Mouse (Mus musculus): ENCODE results near the gene Evi2a. TPM values are rescaled to one million over a fixed set of nuclear protein-coding genes. Genes with fewer than 3 reads are reported as not detected.

Gene Evi2a
- polyA plus RNA-seq, 1 experiment from 2014 or later, result 2.9 TPM

- no peak for ATAC-seq (ENCODE audit: low FRiP score, low TSS enrichment)
- Histone ChIP-seq H3K4me2 (replicated peaks; ENCODE audit: low read depth, low read length) (no peak overlapping the region), H3K27me3 (ENCODE audit: control insufficient read depth, insufficient read depth, low read length) (no peaks in the 10 kb centered on the region), H3K27ac (ENCODE audit: low read depth, low read length) (no peak overlapping the region), H3K9ac (ENCODE audit: low read depth, low read length) (no peak overlapping the region), H3K4me1 (ENCODE audit: control insufficient read depth, insufficient read depth, low read length) (no peaks in the 10 kb centered on the region), H3K36me3 (ENCODE audit: control insufficient read depth, insufficient read depth, low read length) (peaks cover 12% of the 10 kb centered on the region), H3K4me3 (ENCODE audit: low read length) (no peak overlapping the region), H3K9me3 (ENCODE audit: control insufficient read depth, low read length) (no peaks in the 10 kb centered on the region)
Measured at GRCm38 (mm10) chr11:79484721-79485120, 45.7 kb downstream of the Evi2a start.

GRCm38 (mm10) chr11:79483876-79484528, 46.4 kb downstream of the Evi2a start:
- Histone ChIP-seq H3K36me3 (ENCODE audit: control insufficient read depth, insufficient read depth, low read length) (peaks cover 12% of the 10 kb centered on the region), H3K4me2 (replicated peaks; ENCODE audit: low read depth, low read length) (no peak overlapping the region), H3K9me3 (ENCODE audit: control insufficient read depth, low read length) (no peaks in the 10 kb centered on the region), H3K4me3 (ENCODE audit: low read length) (no peak overlapping the region), H3K4me1 (ENCODE audit: control insufficient read depth, insufficient read depth, low read length) (no peaks in the 10 kb centered on the region), H3K9ac (ENCODE audit: low read depth, low read length) (no peak overlapping the region), H3K27me3 (ENCODE audit: control insufficient read depth, insufficient read depth, low read length) (no peaks in the 10 kb centered on the region), H3K27ac (ENCODE audit: low read depth, low read length) (no peak overlapping the region)
- ATAC-seq (ENCODE audit: low FRiP score, low TSS enrichment), result no peak
- WGBS, result 70% methylated on average over 7 of the region's 7 CpGs

GRCm38 (mm10) chr11:79483392-79483791, 47.0 kb downstream of the Evi2a start:
- Histone ChIP-seq H3K9ac (ENCODE audit: low read depth, low read length) (no peak overlapping the region), H3K27me3 (ENCODE audit: control insufficient read depth, insufficient read depth, low read length) (no peaks in the 10 kb centered on the region), H3K4me1 (ENCODE audit: control insufficient read depth, insufficient read depth, low read length) (no peaks in the 10 kb centered on the region), H3K4me3 (ENCODE audit: low read length) (no peak overlapping the region), H3K36me3 (ENCODE audit: control insufficient read depth, insufficient read depth, low read length) (peaks cover 15% of the 10 kb centered on the region), H3K9me3 (ENCODE audit: control insufficient read depth, low read length) (no peaks in the 10 kb centered on the region), H3K4me2 (replicated peaks; ENCODE audit: low read depth, low read length) (no peak overlapping the region), H3K27ac (ENCODE audit: low read depth, low read length) (no peak overlapping the region)
- no peak for ATAC-seq (ENCODE audit: low FRiP score, low TSS enrichment)
- WGBS, result 94% methylated on average over 6 of the region's 6 CpGs

Other genes with a start within 250 kb of the Evi2a start
- gene Gm9964, start 233.7 kb downstream of the Evi2a start, polyA plus RNA-seq (2014; fragmentation: Nextera tagmentation; extraction: Ambion mirVana), result not detected in 2 replicates
- 14.5 and 14.8 TPM in 2 replicates for gene Nf1, start 190.9 kb downstream of the Evi2a start, polyA plus RNA-seq (2014; fragmentation: Nextera tagmentation; extraction: Ambion mirVana)
- 0.44 and 0.46 TPM in 2 replicates for gene Omg, start 26.5 kb downstream of the Evi2a start, polyA plus RNA-seq (2014; fragmentation: Nextera tagmentation; extraction: Ambion mirVana)
- gene Evi2b, start 6.8 kb downstream of the Evi2a start, polyA plus RNA-seq (2014; fragmentation: Nextera tagmentation; extraction: Ambion mirVana), result 0.20 TPM in 2 replicates
- 1.2 and 1.7 TPM in 2 replicates for gene Evi2, start within 50 bp of the Evi2a start, polyA plus RNA-seq (2014; fragmentation: Nextera tagmentation; extraction: Ambion mirVana)
- gene Rab11fip4, start 60.6 kb upstream of the Evi2a start, polyA plus RNA-seq (2014; fragmentation: Nextera tagmentation; extraction: Ambion mirVana), result 4.8 and 7.1 TPM in 2 replicates

Data from kidney, embryonic 14.5 days (tissue).